Comparison of ENCODE assay signal across 8 mouse cellular contexts in the genomic region with DNA sequence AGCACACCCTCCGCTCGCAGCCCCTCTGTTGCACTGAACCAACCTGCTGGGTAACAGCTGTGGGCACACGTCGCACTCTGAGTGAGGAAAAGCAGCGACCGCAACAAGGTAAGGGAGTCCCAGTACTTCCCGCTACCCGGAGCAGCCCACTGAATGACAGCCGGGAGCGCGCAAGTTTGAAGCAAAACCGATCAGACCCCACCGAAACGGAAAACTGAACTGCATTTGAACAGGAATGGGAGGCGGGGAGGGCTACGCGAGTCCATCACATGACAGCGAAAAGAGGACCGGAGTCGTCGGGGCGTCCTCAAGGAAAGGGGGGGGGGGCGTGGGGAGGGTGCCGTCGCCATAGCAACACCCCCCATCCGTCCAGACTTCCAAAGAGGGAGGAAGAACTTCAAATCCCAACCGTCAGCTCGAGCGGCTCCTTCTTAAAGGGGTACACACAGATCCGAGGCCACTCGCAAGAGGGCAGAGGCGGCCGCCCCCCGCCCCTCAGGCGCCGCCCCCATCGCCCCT. TPM values are rescaled to one million over a fixed set of nuclear protein-coding genes. Genes with fewer than 3 reads are reported as not detected.
A peak's percentile ranks its signal among the peaks of the same experiment; 100 is the strongest.
DNase-seq lines count a peak whose midpoint lies in the region; ATAC-seq lines count a peak whose summit lies in the region.

No protein-coding gene starts in this region.

- H3K27me3 ChIP-seq in hindbrain, embryonic 15.5 days = no peaks in the 10 kb centered on the region

- peak; percentile 61 for ATAC-seq in hindbrain, embryonic 15.5 days (ENCODE audit: low FRiP score, low read depth)
- peak; percentile 19 for ATAC-seq in megakaryocyte, adult 5-6 weeks (ENCODE audit: poor library complexity, severe bottlenecking)

- peaks cover 6% of the 10 kb centered on the region for H3K4me1 ChIP-seq in hindbrain, embryonic 15.5 days (replicated peaks)

- H3K36me3 ChIP-seq in hindbrain, embryonic 15.5 days = no peaks in the 10 kb centered on the region

- 0% methylated on average over 32 of the region's 37 CpGs for WGBS in hindbrain, embryonic 15.5 days

- H3K9ac ChIP-seq in hindbrain, embryonic 15.5 days = peak overlapping the region; percentile 84

- DNase-seq in ZHBTc4 (ENCODE audit: low read depth, low spot score) = peak; percentile 66
- peak; percentile 35 to 36 for DNase-seq in cerebellum, postnatal 36 days
- DNase-seq in frontal cortex, postnatal 36 days (ENCODE audit: low spot score in 2 of 2) = peak; percentile 58 to 68
- DNase-seq in left cerebral cortex, adult 8-10 months (ENCODE audit: low spot score in 2 of 2) = peak; percentile 30 to 48
- peak; percentile 60 to 67 for DNase-seq in right cerebral cortex, adult 2 months (ENCODE audit: low spot score in 2 of 2)
- DNase-seq in urinary bladder, adult 2 months (ENCODE audit: low spot score) = peak; percentile 27

- H3K27ac ChIP-seq in hindbrain, embryonic 15.5 days (replicated peaks) = peak overlapping the region; percentile 98

- peak overlapping the region; percentile 82 for H3K4me2 ChIP-seq in hindbrain, embryonic 15.5 days

- H3K9me3 ChIP-seq in hindbrain, embryonic 15.5 days = no peaks in the 10 kb centered on the region

- peak overlapping the region; percentile 86 for H3K4me3 ChIP-seq in hindbrain, embryonic 15.5 days

RNA-seq across cellular contexts. Expression of gene Lcorl, which starts 1.1 kb away (rescaled TPM):
- polyA plus RNA-seq in hindbrain, embryonic 15.5 days (2015; fragmentation: Nextera tagmentation; extraction: Ambion mirVana) = 40.3 and 51.2 TPM in 2 replicates
- total RNA-seq in left cerebral cortex, adult 8-10 months (2022) = 10 to 100 TPM; 25.7 to 35.7 (median 31.8) TPM
- 27.8 and 34.2 TPM in 2 replicates for total RNA-seq in megakaryocyte, adult 5-6 weeks (2015)
- total RNA-seq in megakaryocyte, adult 5-6 weeks (2017) = 25.5 and 32.1 TPM in 2 replicates
- polyA plus RNA-seq in urinary bladder, adult 2 months (2012; rRNA removed) = 5.8 and 6.0 TPM in 2 replicates

Comparison
In these comparisons a context has a peak if more than half of its experiments do, and no peak if none do; other contexts are left out.
1. Peak in every context shown above with its lines: DNase-seq, ATAC-seq, H3K4me3 ChIP-seq and H3K27ac ChIP-seq.